Mouse (Mus musculus) hindbrain, embryonic 13.5 days (tissue): Measurements from ENCODE around the gene Pla2g4c. TPM values are rescaled to one million over a fixed set of nuclear protein-coding genes. Genes with fewer than 3 reads are reported as not detected.

Experiments
- polyA plus RNA-seq: library from polyadenylated mRNA; unstranded; fragments of >200 nt; fragmentation: Nextera tagmentation; extraction: Ambion mirVana; gene quantifications from 2 replicates; pipeline ENCODE4 v1.2.1, GENCODE M21; 2015

Pla2g4c gene
- polyA plus RNA-seq, 1 experiment from 2014 or later = 1.2 TPM

Other genes with a start within 250 kb of the Pla2g4c start
- 0.03 and 0.04 TPM in 2 replicates for gene Vmn1r85, start 229.5 kb upstream of the Pla2g4c start, polyA plus RNA-seq
- not detected in 2 replicates for gene Vmn1r86, start 204.7 kb upstream of the Pla2g4c start, polyA plus RNA-seq
- gene Vmn1r87, start 184.5 kb upstream of the Pla2g4c start, polyA plus RNA-seq = not detected in 2 replicates
- not detected in 2 replicates for gene Vmn1r88, start 165.1 kb upstream of the Pla2g4c start, polyA plus RNA-seq
- gene Vmn1r89, start 111.6 kb upstream of the Pla2g4c start, polyA plus RNA-seq = not detected in 2 replicates
- 41.1 and 46.2 TPM in 2 replicates for gene Lig1, start 47.4 kb upstream of the Pla2g4c start, polyA plus RNA-seq
- gene Zswim9, start 45.9 kb upstream of the Pla2g4c start, polyA plus RNA-seq = 14.6 and 15.9 TPM in 2 replicates
- gene Cabp5, start 73.5 kb downstream of the Pla2g4c start, polyA plus RNA-seq = not detected in 2 replicates
- gene Bsph1, start 126.2 kb downstream of the Pla2g4c start, polyA plus RNA-seq = not detected in 2 replicates
- gene Bsph2, start 246.4 kb downstream of the Pla2g4c start, polyA plus RNA-seq = not detected in 2 replicates